Mouse (Mus musculus) small intestine, adult 2 months (tissue): ENCODE results near the gene Ube2d1.

Experiments used
- CTCF ChIP-seq: fragments of 200-500 bp; IDR thresholded peaks from 2 replicates; pipeline ENCODE4 v1.5.1; 2012; ENCODE audit warnings: low read depth, mild to moderate bottlenecking, control low read depth, inconsistent platforms, low read length, moderate library complexity, mixed read lengths; ENCODE audit not compliant: insufficient replicate concordance, insufficient read length; ENCODE audit errors: extremely low read depth
- POLR2A ChIP-seq: fragments of 200-500 bp; IDR thresholded peaks from 2 replicates; pipeline ENCODE4 v1.6.1; 2012; ENCODE audit warnings: low read depth, mild to moderate bottlenecking, control low read depth, inconsistent platforms, low read length, moderate library complexity

GRCm38 (mm10) chr10:71267511-71267910 is 17.6 kb downstream of the Ube2d1 start:
- TF ChIP-seq CTCF (no peak), POLR2A (no peak)
